Mouse (Mus musculus) stomach, postnatal 0 days (tissue): Measurements from ENCODE around the gene Lmod1.

Experiments used
- CTCF ChIP-seq: IDR thresholded peaks from 2 replicates; pipeline ENCODE4 v1.5.1; 2016; ENCODE audit warnings: antibody characterized with exemption, low read depth, mild to moderate bottlenecking, moderate library complexity
- EP300 ChIP-seq: optimal IDR thresholded peaks from 2 replicates; pipeline ENCODE3; 2016; ENCODE audit warnings: antibody characterized with exemption

- TF ChIP-seq CTCF (no peak), EP300 (no peak)
Measured at GRCm38 (mm10) chr1:135280646-135281045, 44.0 kb upstream of the Lmod1 start.
